Mouse (Mus musculus) bone marrow macrophage, adult 2 months (primary cell): ENCODE measurements around the gene Aldh3b1. TPM values are rescaled to one million over a fixed set of nuclear protein-coding genes. Genes with fewer than 3 reads are reported as not detected.

Source experiments
- H3K27ac ChIP-seq: 2 replicates; pipeline ENCODE4 v1.5.1; 2012; ENCODE audit warnings: low read depth, low read length; ENCODE audit not compliant: insufficient read depth
- H3K4me1 ChIP-seq: 2 replicates; pipeline ENCODE4 v1.6.1; 2012; ENCODE audit warnings: low read length; ENCODE audit not compliant: control insufficient read depth, insufficient read depth
- H3K4me3 ChIP-seq: 2 replicates; pipeline ENCODE4 v1.5.1; 2012; ENCODE audit warnings: mild to moderate bottlenecking, low read length, moderate library complexity; ENCODE audit not compliant: insufficient read depth
- CTCF ChIP-seq: IDR thresholded peaks from 2 replicates; pipeline ENCODE4 v1.5.1; 2012; ENCODE audit warnings: low read depth, mild to moderate bottlenecking, low read length, moderate library complexity
- POLR2A ChIP-seq: IDR thresholded peaks from 2 replicates; pipeline ENCODE4 v1.6.1; 2012; ENCODE audit warnings: mild to moderate bottlenecking, low read depth, low read length, borderline replicate concordance
- polyA plus RNA-seq: library from polyadenylated mRNA; stranded (reverse); fragments of >200 nt; gene quantifications from 2 replicates; pipeline ENCODE4 v1.2.4, GENCODE M21; 2012; ENCODE audit not compliant: missing spikeins, insufficient read depth, insufficient read length

Aldh3b1 gene
- polyA plus RNA-seq, 1 experiment, result 83.9 TPM

DNA sequence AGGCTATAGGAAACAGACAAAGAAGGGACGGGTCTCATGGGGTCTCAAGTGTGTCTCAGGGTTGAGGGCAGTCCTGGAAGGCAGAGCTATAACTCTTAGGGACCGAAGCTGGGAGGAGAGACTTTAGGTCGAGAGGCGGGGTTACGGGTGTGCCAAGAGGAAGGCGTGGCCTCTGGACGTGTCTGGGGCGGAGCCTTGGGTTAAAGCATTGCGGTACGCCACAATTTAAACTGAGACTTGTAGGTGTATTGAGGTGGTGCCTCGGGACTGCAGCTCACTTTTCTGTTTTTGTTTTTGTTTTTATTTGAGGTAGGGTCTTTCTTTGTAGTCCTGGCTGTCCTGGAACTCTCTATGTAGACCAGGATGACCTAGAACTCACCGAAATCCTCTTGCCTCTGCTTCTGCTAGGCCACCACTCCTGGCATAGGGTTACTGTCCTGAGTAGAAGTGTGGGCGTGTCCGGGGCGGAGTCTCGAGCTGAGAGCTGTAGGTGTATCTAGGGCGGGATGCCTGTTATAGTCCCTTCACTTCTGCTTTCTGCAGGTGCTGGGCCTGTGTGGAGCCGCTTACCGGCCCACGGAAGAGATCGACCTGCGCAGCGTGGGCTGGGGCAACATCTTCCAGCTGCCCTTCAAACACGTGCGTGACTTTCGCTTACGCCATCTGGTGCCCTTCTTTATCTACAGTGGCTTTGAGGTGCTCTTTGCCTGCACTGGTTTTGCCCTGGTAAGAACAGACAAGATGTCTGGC is 13.6 kb upstream of the Aldh3b1 start:
- Histone ChIP-seq H3K4me3 (no peak overlapping the region), H3K4me1 (peaks cover 8% of the 10 kb centered on the region; the same call in 1 of the 2 replicates), H3K27ac (no peak overlapping the region)
- TF ChIP-seq CTCF (no peak), POLR2A (no peak)

GRCm38 (mm10) chr19:3942315-3942714 is 12.7 kb upstream of the Aldh3b1 start:
- Histone ChIP-seq H3K4me3 (no peak overlapping the region), H3K27ac (no peak overlapping the region), H3K4me1 (peaks cover 15% of the 10 kb centered on the region)
- TF ChIP-seq CTCF (no peak), POLR2A (no peak)

DNA sequence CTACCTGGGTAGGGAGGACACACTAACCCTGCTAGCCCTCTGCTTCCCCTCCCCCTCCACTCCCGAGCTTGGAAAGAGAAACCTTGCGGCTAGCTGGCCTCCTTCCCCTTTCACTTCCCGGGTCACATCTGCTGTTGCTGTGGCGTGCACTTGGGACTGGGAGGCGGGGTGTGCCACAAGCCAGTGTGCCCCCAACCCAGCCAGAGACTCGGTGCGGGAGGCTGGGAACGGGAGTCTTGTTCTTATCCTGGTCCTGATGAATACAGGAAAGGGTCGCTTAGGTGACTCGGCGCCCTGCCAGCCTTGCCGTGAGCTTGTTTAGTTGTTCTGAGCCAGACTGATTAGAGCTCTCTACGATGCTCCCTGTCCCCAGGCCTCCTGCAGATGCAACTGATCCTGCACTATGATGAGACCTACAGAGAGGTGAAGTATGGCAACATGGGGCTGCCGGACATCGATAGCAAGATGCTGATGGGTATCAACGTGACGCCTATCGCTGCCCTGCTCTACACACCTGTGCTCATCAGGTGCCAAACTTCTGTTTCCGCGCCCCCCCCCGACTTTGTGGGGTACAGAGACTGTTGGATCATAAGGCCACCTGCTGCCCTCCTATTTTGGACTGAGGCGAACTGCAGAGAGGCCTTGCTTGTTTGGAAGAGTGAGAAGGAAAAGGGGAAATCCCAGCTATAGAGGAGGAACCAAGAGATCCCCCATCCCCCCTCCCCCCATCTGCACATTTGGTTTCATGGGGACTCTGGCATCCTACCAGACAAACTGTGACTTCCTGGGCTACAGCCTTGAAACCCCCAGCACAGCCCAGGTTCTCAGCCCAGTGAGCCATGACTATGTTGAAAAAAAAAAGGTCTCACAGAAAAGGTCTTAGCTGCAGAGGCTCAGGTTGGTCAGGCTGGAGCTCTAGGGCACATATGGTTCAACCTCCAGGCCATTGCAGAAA is 6.6 kb upstream of the Aldh3b1 start:
- Histone ChIP-seq H3K4me1 (peaks cover 44% of the 10 kb centered on the region), H3K27ac (peak overlapping the region; percentile 97), H3K4me3 (peak overlapping the region; percentile 87)
- TF ChIP-seq CTCF, result no peak
- TF ChIP-seq POLR2A, result no peak

DNA sequence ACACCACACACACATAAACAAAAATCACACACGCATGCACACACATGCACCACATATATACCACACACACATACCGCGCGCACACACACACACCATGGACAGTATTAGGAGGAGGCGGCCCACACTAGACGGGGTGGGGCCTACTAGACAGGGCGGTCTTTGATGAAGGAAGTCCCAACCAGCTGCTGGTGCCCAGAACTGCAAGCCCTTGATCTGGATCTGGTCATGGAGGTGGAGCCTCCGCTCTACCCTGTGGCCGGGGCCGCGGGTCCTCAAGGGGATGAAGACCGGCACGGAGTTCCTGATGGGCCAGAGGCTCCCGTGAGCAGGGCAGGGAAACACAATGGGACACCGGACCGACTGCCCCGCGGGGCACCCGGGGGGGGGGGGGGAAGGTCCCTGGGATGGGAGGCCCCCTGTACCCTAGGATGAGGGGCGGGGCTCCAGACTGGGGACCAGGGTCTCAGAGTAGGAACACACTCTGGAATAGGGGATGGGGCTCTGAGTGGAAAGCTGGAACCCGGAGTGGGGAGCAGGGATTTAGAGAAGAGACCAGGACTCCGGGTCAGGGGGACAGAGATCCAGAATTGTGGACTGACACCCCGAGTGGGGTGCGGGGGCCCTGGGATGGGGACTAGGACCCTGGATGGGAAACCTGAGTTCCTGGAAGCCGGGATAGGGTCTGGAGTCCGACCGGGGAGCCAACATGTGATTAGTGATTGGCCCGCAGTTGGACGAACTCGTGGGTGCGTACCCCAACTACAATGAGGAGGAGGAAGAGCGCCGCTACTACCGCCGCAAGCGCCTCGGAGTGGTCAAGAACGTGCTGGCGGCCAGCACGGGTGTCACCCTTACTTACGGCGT is 5.7 kb upstream of the Aldh3b1 start, which contains the start of gene Unc93b1:
Unc93b1 (plus strand) TSS at position 155 of the 864 bp plus-strand sequence.
- peak within 1 kb of the TSS; percentile 97 for H3K27ac ChIP-seq

GRCm38 (mm10) chr19:3931716-3932115 is 2.1 kb upstream of the Aldh3b1 start:
- Histone ChIP-seq H3K4me1 (peaks cover 53% of the 10 kb centered on the region), H3K4me3 (peak overlapping the region; percentile 60), H3K27ac (peak overlapping the region; percentile 90)
- TF ChIP-seq POLR2A, result no peak; the same call in 1 of the 2 replicates
- no peak for TF ChIP-seq CTCF

More for the DNA sequence above, 5.7 kb upstream of the Aldh3b1 start, which contains the start of gene Unc93b1:
- Histone ChIP-seq H3K4me1 (peaks cover 46% of the 10 kb centered on the region), H3K4me3 (peak within 1 kb of the TSS; percentile 87)
- TF ChIP-seq POLR2A (no peak; the same call in 1 of the 2 replicates), CTCF (no peak)

DNA sequence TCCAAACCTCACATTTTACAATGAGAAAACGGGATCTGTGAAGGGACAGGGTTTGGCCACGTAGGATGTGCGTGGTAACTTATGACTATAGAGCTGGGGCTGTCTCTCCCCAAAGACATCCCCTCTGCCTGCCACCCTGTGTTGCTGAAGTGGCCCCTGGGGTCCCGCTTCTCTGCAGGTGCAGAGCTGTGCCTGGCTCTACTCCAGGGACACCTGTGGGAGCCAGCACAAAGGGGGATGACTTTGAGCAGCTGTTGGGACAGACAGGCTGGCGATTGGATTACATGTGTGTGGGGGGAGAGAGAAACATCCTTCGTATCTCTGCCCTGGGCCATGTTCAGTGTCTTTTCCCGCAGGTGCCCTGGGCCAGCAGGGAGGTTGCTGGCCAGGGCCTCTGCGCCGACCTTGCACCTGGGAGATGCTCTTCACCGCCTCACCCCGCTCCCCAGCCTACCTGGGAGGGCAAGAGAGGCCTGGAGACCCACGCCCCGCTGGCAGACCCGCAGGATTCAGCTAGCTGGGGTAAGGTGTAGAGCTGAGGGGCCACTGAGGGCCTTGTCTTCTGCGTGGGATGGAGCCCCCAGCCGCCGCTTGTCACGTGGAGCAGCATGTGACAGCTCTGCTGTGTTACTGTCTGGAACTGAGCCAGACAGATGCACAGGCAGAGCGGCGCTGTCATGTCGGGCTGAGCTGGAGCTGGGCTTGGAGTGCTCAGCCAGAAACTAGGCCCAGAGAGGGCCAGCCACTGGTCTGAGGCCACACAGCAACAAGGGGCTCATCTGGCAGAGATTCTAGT is 852 bp upstream of the Aldh3b1 start:
- TF ChIP-seq POLR2A (no peak), CTCF (no peak)
- Histone ChIP-seq H3K4me3 (peak overlapping the region; percentile 60), H3K27ac (peak overlapping the region; percentile 90), H3K4me1 (peaks cover 64% of the 10 kb centered on the region)

- Histone ChIP-seq H3K4me1 (peaks cover 72% of the 10 kb centered on the region), H3K27ac (peak overlapping the region; percentile 90), H3K4me3 (peak overlapping the region; percentile 60)
- TF ChIP-seq POLR2A (no peak), CTCF (no peak)
Observed at GRCm38 (mm10) chr19:3928779-3929178, 829 bp downstream of the Aldh3b1 start.

- H3K4me3 ChIP-seq, result peak overlapping the region; percentile 20; the same call in 1 of the 2 replicates
- peak overlapping the region; percentile 90 for H3K27ac ChIP-seq
- peaks cover 73% of the 10 kb centered on the region for H3K4me1 ChIP-seq
- TF ChIP-seq POLR2A (no peak), CTCF (no peak; the same call in 1 of the 2 replicates)
Observed at GRCm38 (mm10) chr19:3927989-3928388, 1.6 kb downstream of the Aldh3b1 start.
